ENCODE assay signal across 8 mouse cellular contexts in genomic region chr4:32862751-32863446, GRCm38 (mm10).
A peak's percentile ranks its signal among the peaks of the same experiment; 100 is the strongest.
DNase-seq lines count a peak whose midpoint lies in the region; ATAC-seq and TF ChIP-seq lines count a peak whose summit lies in the region.

No protein-coding gene starts in this region.

- TF ChIP-seq CTCF in MEL (IDR thresholded peaks at IDR 0.05 in 2 of 3, conservative IDR thresholded peaks at IDR 0.05 in 1 of 3; ENCODE audit: control insufficient read depth in 1 of 3, insufficient read depth in 1 of 3, low read depth in 2 of 3, low read length in 3 of 3, poor library complexity in 1 of 3, severe bottlenecking in 1 of 3) = no peak
- no peak for TF ChIP-seq CTCF in lung, postnatal 0 days (IDR thresholded peaks at IDR 0.05)

- peak; percentile 47 for DNase-seq in embryo, embryonic 10 days (ENCODE audit: low spot score)
- no peak for DNase-seq in embryo, embryonic 9.5 days (ENCODE audit: extremely low spot score)
- peak; percentile 62 for DNase-seq in MEL (ENCODE audit: low read depth, low spot score)
- DNase-seq in urinary bladder, adult 2 months (ENCODE audit: low spot score) = no peak
- no peak for DNase-seq in lung, postnatal 0 days (ENCODE audit: low spot score)
- no peak for DNase-seq in gastrocnemius, postnatal 4 days (ENCODE audit: low spot score in 2 of 2)

- H3K36me3 ChIP-seq in MEL (ENCODE audit: control insufficient read depth in 1 of 2, insufficient read depth in 2 of 2, low read length in 2 of 2) = peaks cover 0 to 9% of the 10 kb centered on the region in 2 experiments; a peak in 1 of 4 replicates
- H3K36me3 ChIP-seq in forebrain, embryonic 15.5 days = no peaks in the 10 kb centered on the region
- no peaks in the 10 kb centered on the region for H3K36me3 ChIP-seq in liver, embryonic 16.5 days (ENCODE audit: control insufficient read depth, insufficient read depth)
- H3K36me3 ChIP-seq in lung, postnatal 0 days (ENCODE audit: insufficient read depth, low read length) = no peaks in the 10 kb centered on the region

- H3K4me3 ChIP-seq in MEL (ENCODE audit: control insufficient read depth in 1 of 2, insufficient read depth in 1 of 2, low read depth in 2 of 2, low read length in 2 of 2) = peak overlapping the region; percentile 23 to 30; a peak in 3 of 4 replicates
- peak overlapping the region; percentile 38 for H3K4me3 ChIP-seq in forebrain, embryonic 15.5 days
- H3K4me3 ChIP-seq in liver, embryonic 16.5 days (ENCODE audit: low read depth, low read length) = peak overlapping the region; percentile 39; the same call in 1 of the 2 replicates
- H3K4me3 ChIP-seq in lung, postnatal 0 days (ENCODE audit: low read depth, low read length) = no peak overlapping the region

- peak in 1 of 2 experiments; percentile 97; a peak in 1 of 4 replicates for TF ChIP-seq EP300 in MEL (IDR thresholded peaks at IDR 0.05; ENCODE audit: low read depth in 1 of 2, low read length in 2 of 2)
- no peak for TF ChIP-seq EP300 in lung, postnatal 0 days (IDR thresholded peaks at IDR 0.05)

- H3K4me2 ChIP-seq in forebrain, embryonic 15.5 days (replicated peaks) = peak overlapping the region; percentile 51
- peak overlapping the region; percentile 59 for H3K4me2 ChIP-seq in liver, embryonic 16.5 days (ENCODE audit: low read depth, low read length)
- no peak overlapping the region for H3K4me2 ChIP-seq in lung, postnatal 0 days (replicated peaks; ENCODE audit: low read depth, low read length)

- no peak for TF ChIP-seq POLR2A in MEL (IDR thresholded peaks at IDR 0.05; ENCODE audit: control insufficient read depth in 1 of 2, insufficient read depth in 1 of 2, low read depth in 1 of 2, low read length in 2 of 2, poor library complexity in 1 of 2)

- H3K9ac ChIP-seq in MEL (ENCODE audit: control insufficient read depth, low read depth, low read length, poor library complexity, severe bottlenecking) = no peak overlapping the region
- H3K9ac ChIP-seq in forebrain, embryonic 15.5 days (replicated peaks) = 0 out of 2 replicates have a peak overlapping the region, but pooled peaks have one; percentile 32
- no peak overlapping the region for H3K9ac ChIP-seq in liver, embryonic 16.5 days (ENCODE audit: low read depth, low read length)
- H3K9ac ChIP-seq in lung, postnatal 0 days (replicated peaks; ENCODE audit: low read depth) = no peak overlapping the region

- peak overlapping the region; percentile 81 for H3K27ac ChIP-seq in MEL (ENCODE audit: control insufficient read depth, low read depth, low read length)
- peak overlapping the region; percentile 54 for H3K27ac ChIP-seq in forebrain, embryonic 15.5 days (replicated peaks)
- no peak overlapping the region for H3K27ac ChIP-seq in liver, embryonic 16.5 days (ENCODE audit: low read length)
- H3K27ac ChIP-seq in lung, postnatal 0 days (ENCODE audit: low read length) = no peak overlapping the region

- no peaks in the 10 kb centered on the region; the same call in 1 of the 2 replicates for H3K79me2 ChIP-seq in MEL (ENCODE audit: control insufficient read depth, insufficient read depth, low read length, poor library complexity)

- no peak for TF ChIP-seq RAD21 in MEL (IDR thresholded peaks at IDR 0.05; ENCODE audit: low read depth, low read length)

- WGBS in forebrain, embryonic 15.5 days = 46% methylated on average over 15 of the region's 15 CpGs
- 19% methylated on average over 15 of the region's 15 CpGs for WGBS in liver, embryonic 16.5 days (ENCODE audit: insufficient replicate concordance)
- 40% methylated on average over 15 of the region's 15 CpGs for WGBS in lung, postnatal 0 days

- peak; percentile 7; the same call in 1 of the 2 replicates for ATAC-seq in forebrain, embryonic 15.5 days (replicated peaks)
- peak; percentile 27; the same call in 1 of the 2 replicates for ATAC-seq in liver, embryonic 16.5 days (ENCODE audit: low read depth)
- ATAC-seq in lung, postnatal 0 days = no peak

- peaks cover 7 to 25% of the 10 kb centered on the region in 2 experiments for H3K4me1 ChIP-seq in MEL (ENCODE audit: control insufficient read depth in 1 of 2, insufficient read depth in 2 of 2, low read length in 2 of 2)
- peaks cover 50% of the 10 kb centered on the region for H3K4me1 ChIP-seq in forebrain, embryonic 15.5 days
- peaks cover 37% of the 10 kb centered on the region for H3K4me1 ChIP-seq in liver, embryonic 16.5 days (ENCODE audit: control insufficient read depth, low read depth, low read length)
- H3K4me1 ChIP-seq in lung, postnatal 0 days (ENCODE audit: insufficient read depth, low read depth, low read length) = no peaks in the 10 kb centered on the region

- no peaks in the 10 kb centered on the region for H3K27me3 ChIP-seq in MEL (ENCODE audit: control insufficient read depth in 1 of 2, insufficient read depth in 2 of 2, low read length in 2 of 2)
- no peaks in the 10 kb centered on the region for H3K27me3 ChIP-seq in forebrain, embryonic 15.5 days
- H3K27me3 ChIP-seq in liver, embryonic 16.5 days (ENCODE audit: control insufficient read depth, insufficient read depth, low read depth, low read length) = peaks cover 5% of the 10 kb centered on the region
- no peaks in the 10 kb centered on the region for H3K27me3 ChIP-seq in lung, postnatal 0 days (replicated peaks; ENCODE audit: insufficient read depth, low read length)

- H3K9me3 ChIP-seq in MEL (replicated peaks; ENCODE audit: insufficient read depth, low read length) = no peaks in the 10 kb centered on the region
- H3K9me3 ChIP-seq in forebrain, embryonic 15.5 days = no peaks in the 10 kb centered on the region
- no peaks in the 10 kb centered on the region for H3K9me3 ChIP-seq in liver, embryonic 16.5 days (replicated peaks; ENCODE audit: control insufficient read depth, low read length)
- no peaks in the 10 kb centered on the region for H3K9me3 ChIP-seq in lung, postnatal 0 days (ENCODE audit: low read length)

TF ChIP-seq in MEL, 35 proteins besides CTCF, POLR2A, EP300 and RAD21:
- TF ChIP-seq MYC (IDR thresholded peaks at IDR 0.05; ENCODE audit: low read depth, low read length) (0 out of 2 replicates have a peak, but pooled peaks have one; percentile 29), USF1 (IDR thresholded peaks at IDR 0.05; ENCODE audit: low read depth, low read length) (no peak), CHD1 (IDR thresholded peaks at IDR 0.05; ENCODE audit: low read depth, low read length) (0 out of 2 replicates have a peak, but pooled peaks have one; percentile 79), SIN3A (IDR thresholded peaks at IDR 0.05; ENCODE audit: low read length) (0 out of 2 replicates have a peak, but pooled peaks have one; percentile 90), MAX (IDR thresholded peaks at IDR 0.05; ENCODE audit: low read length) (no peak), MAZ (IDR thresholded peaks at IDR 0.05; ENCODE audit: low read depth, low read length) (0 out of 2 replicates have a peak, but pooled peaks have one; percentile 8), MXI1 (IDR thresholded peaks at IDR 0.05; ENCODE audit: low read depth, low read length) (peak; percentile 30), GATA1 (IDR thresholded peaks at IDR 0.05; ENCODE audit: low read depth, low read length) (peak; percentile 98; the same call in 1 of the 2 replicates), ZNF384 (IDR thresholded peaks at IDR 0.05; ENCODE audit: low read depth, low read length) (peak; percentile 62), ETS1 (IDR thresholded peaks at IDR 0.05; ENCODE audit: low read depth, low read length) (no peak), HCFC1 (IDR thresholded peaks at IDR 0.05; ENCODE audit: low read depth, low read length) (peak; percentile 56; the same call in 1 of the 2 replicates)

Comparison
In these comparisons a context has a peak if more than half of its experiments do, and no peak if none do; other contexts are left out.
1. DNase-seq: peak in embryo, embryonic 10 days (single experiment) and MEL (single experiment); none in embryo, embryonic 9.5 days (single experiment), urinary bladder, adult 2 months (single experiment), lung, postnatal 0 days (single experiment) and gastrocnemius, postnatal 4 days (0 of 2).
2. H3K27ac ChIP-seq: peak in MEL (single experiment) and forebrain, embryonic 15.5 days (single experiment); none in liver, embryonic 16.5 days (single experiment) and lung, postnatal 0 days (single experiment).